Mouse (Mus musculus): Measurements from ENCODE around the gene Otulin.

Gene Otulin

DNA sequence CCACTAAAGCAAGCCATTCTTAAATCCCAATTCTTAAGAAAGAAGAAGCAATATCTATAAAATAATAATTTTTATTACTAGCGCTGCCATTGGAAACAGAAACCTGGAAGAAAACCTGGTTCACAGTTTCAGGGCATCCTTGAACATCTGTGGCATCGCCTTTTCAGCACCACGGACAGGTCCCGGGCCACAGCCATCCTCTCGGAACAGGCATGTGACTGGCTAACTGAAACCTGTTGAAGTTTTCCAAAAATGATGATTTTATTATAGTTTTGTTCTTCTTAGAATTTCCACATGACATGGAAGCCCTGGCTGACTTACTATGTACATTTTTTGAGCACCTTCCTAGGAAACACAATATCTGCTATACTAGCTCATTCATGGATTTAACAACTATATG lies 24.5 kb upstream of the Otulin start:
- no peaks in the 10 kb centered on the region for H3K36me3 ChIP-seq (ENCODE audit: insufficient read depth, low read length)
- no peaks in the 10 kb centered on the region for H3K9me3 ChIP-seq (ENCODE audit: low read length)
- H3K27me3 ChIP-seq (ENCODE audit: insufficient read depth, low read length): peaks cover 27% of the 10 kb centered on the region
- no peak for TF ChIP-seq NANOG (IDR thresholded peaks at IDR 0.05; ENCODE audit: borderline replicate concordance, low read length)
- TF ChIP-seq CTCF (conservative IDR thresholded peaks at IDR 0.05; ENCODE audit: low read length): no peak
- H3K4me1 ChIP-seq (replicated peaks; ENCODE audit: low read depth, low read length): peaks cover 6% of the 10 kb centered on the region; the same call in 1 of the 2 replicates
- no peak overlapping the region for H3K4me3 ChIP-seq (replicated peaks; ENCODE audit: low read length)

DNA sequence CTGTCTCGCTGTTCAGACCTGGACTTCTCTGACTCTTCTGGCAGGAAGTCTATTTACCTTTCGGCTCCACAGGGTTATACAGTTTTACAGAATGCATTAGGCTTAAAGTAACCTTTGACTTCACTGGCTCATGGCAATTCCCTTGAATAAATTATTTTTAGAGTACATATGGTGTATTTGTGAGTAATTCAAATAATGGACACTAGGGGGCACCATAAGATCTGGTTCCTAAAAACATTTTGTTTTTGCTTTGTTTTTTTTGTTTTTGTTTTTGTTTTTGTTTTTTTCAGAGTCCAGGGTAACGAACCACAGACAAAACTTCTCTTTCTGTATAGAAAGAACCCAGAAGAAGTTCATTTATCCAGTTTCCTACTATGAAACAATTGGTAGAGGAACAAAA lies 17.2 kb upstream of the Otulin start:
- peaks cover 12% of the 10 kb centered on the region; the same call in 1 of the 2 replicates for H3K4me1 ChIP-seq (replicated peaks; ENCODE audit: low read depth, low read length)
- H3K27me3 ChIP-seq (ENCODE audit: insufficient read depth, low read length): peaks cover 4% of the 10 kb centered on the region; the same call in 1 of the 2 replicates
- H3K36me3 ChIP-seq (ENCODE audit: insufficient read depth, low read length): no peaks in the 10 kb centered on the region
- H3K9me3 ChIP-seq (ENCODE audit: low read length): no peaks in the 10 kb centered on the region
- TF ChIP-seq POU5F1 (IDR thresholded peaks at IDR 0.05; ENCODE audit: borderline replicate concordance, low read length) (no peak), CTCF (conservative IDR thresholded peaks at IDR 0.05; ENCODE audit: low read length) (peak; percentile 71)
- no peak overlapping the region for H3K4me3 ChIP-seq (replicated peaks; ENCODE audit: low read length)

DNA sequence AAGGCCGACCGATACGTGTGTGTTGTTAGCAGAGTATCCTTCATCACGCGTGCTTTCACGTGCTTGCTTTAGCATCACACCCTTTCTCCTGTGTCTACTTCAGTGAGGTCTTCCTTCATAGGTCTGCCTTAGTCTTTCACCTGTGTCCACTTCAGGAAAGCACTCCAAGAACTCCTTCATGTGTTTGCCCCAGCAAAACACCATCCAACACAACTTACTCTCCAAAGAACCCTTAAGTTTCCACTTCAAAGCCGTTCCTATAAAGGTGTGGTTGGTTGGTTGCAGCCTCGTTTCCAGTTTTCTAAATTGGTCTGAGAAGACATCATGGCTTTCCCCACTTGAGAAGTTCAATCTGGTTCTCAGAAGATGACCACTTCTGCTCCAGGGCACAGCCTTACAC lies 16.2 kb upstream of the Otulin start:
- peaks cover 4% of the 10 kb centered on the region; the same call in 1 of the 2 replicates for H3K27me3 ChIP-seq (ENCODE audit: insufficient read depth, low read length)
- peaks cover 12% of the 10 kb centered on the region; the same call in 1 of the 2 replicates for H3K4me1 ChIP-seq (replicated peaks; ENCODE audit: low read depth, low read length)
- TF ChIP-seq CTCF (conservative IDR thresholded peaks at IDR 0.05; ENCODE audit: low read length) (no peak), NANOG (IDR thresholded peaks at IDR 0.05; ENCODE audit: borderline replicate concordance, low read length) (no peak), POU5F1 (IDR thresholded peaks at IDR 0.05; ENCODE audit: borderline replicate concordance, low read length) (no peak)
- no peak overlapping the region for H3K4me3 ChIP-seq (replicated peaks; ENCODE audit: low read length)
- no peaks in the 10 kb centered on the region for H3K9me3 ChIP-seq (ENCODE audit: low read length)
- no peaks in the 10 kb centered on the region for H3K36me3 ChIP-seq (ENCODE audit: insufficient read depth, low read length)

DNA sequence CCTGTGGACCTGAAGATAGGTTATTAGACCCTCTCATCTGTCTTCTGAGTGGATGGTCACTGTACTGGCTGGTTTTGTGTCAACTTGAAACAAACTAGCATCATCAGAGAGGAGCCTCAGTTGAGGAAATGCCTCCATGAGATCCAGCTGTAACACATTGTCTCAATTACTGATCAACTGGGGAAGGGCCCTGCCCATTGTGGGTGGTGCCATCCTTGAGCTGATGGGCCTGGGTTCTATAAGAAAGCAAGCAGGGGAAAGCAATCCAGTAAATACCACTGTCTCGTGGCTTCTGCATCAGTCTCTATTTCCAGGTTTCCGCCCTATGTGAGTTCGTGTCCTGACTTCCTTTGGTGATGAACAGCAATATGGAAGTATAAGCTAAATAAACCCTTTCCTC lies 14.8 kb upstream of the Otulin start:
- peaks cover 19% of the 10 kb centered on the region for H3K4me1 ChIP-seq (replicated peaks; ENCODE audit: low read depth, low read length)
- H3K36me3 ChIP-seq (ENCODE audit: insufficient read depth, low read length): no peaks in the 10 kb centered on the region
- H3K27me3 ChIP-seq (ENCODE audit: insufficient read depth, low read length): peaks cover 4% of the 10 kb centered on the region; the same call in 1 of the 2 replicates
- TF ChIP-seq POU5F1 (IDR thresholded peaks at IDR 0.05; ENCODE audit: borderline replicate concordance, low read length) (no peak), NANOG (IDR thresholded peaks at IDR 0.05; ENCODE audit: borderline replicate concordance, low read length) (no peak), CTCF (conservative IDR thresholded peaks at IDR 0.05; ENCODE audit: low read length) (no peak)
- H3K4me3 ChIP-seq (replicated peaks; ENCODE audit: low read length): no peak overlapping the region
- H3K9me3 ChIP-seq (ENCODE audit: low read length): no peaks in the 10 kb centered on the region

DNA sequence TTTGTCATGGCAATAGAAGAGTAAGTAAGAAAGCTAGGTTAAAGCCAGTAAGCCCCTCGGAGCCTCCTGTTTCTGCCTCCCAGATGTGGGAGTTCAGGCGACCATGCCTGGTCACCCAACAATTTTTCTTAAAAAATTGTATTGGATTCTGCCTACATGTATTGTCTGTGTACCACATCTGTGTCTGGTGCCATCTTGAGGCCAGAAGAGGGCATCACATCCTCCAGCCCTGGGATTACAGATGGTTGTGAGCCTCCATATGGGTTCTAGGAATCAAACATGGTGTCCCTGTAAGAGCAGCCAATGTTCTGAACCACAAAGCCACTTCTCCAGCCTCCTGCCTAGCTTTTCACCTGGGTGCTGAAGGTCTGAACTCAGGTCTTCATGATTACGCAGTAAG lies 12.4 kb upstream of the Otulin start:
- Histone ChIP-seq H3K36me3 (ENCODE audit: insufficient read depth, low read length) (no peaks in the 10 kb centered on the region), H3K9me3 (ENCODE audit: low read length) (no peaks in the 10 kb centered on the region), H3K4me3 (replicated peaks; ENCODE audit: low read length) (no peak overlapping the region), H3K4me1 (replicated peaks; ENCODE audit: low read depth, low read length) (peaks cover 19% of the 10 kb centered on the region), H3K27me3 (ENCODE audit: insufficient read depth, low read length) (peaks cover 4% of the 10 kb centered on the region; the same call in 1 of the 2 replicates)
- TF ChIP-seq POU5F1 (IDR thresholded peaks at IDR 0.05; ENCODE audit: borderline replicate concordance, low read length): no peak
- peak; percentile 59 for TF ChIP-seq CTCF (conservative IDR thresholded peaks at IDR 0.05; ENCODE audit: low read length)

DNA sequence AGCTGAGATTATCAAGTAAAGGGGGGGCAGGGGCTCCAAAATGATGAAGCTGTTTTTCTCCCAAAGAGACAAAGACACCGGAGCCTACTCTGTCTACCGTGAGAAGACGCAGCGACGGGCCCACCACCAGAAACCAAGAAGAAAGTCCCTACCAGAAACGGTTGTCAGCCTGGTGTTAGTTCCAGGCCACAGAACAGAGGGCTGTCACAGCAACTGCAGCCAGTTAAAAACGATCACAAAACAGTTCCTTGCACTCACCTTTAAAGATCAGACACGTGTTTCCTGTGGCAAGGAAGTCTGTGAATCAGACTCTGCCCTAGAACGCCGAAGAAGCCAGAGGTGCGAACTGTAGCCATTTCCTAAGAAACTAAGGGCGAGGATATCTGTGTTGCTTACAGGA lies 10.7 kb upstream of the Otulin start:
- H3K4me1 ChIP-seq (replicated peaks; ENCODE audit: low read depth, low read length): peaks cover 18% of the 10 kb centered on the region
- H3K36me3 ChIP-seq (ENCODE audit: insufficient read depth, low read length): no peaks in the 10 kb centered on the region
- TF ChIP-seq NANOG (IDR thresholded peaks at IDR 0.05; ENCODE audit: borderline replicate concordance, low read length) (no peak), CTCF (conservative IDR thresholded peaks at IDR 0.05; ENCODE audit: low read length) (no peak), POU5F1 (IDR thresholded peaks at IDR 0.05; ENCODE audit: borderline replicate concordance, low read length) (no peak)
- H3K4me3 ChIP-seq (replicated peaks; ENCODE audit: low read length): no peak overlapping the region
- H3K9me3 ChIP-seq (ENCODE audit: low read length): no peaks in the 10 kb centered on the region
- H3K27me3 ChIP-seq (ENCODE audit: insufficient read depth, low read length): peaks cover 4% of the 10 kb centered on the region; the same call in 1 of the 2 replicates

DNA sequence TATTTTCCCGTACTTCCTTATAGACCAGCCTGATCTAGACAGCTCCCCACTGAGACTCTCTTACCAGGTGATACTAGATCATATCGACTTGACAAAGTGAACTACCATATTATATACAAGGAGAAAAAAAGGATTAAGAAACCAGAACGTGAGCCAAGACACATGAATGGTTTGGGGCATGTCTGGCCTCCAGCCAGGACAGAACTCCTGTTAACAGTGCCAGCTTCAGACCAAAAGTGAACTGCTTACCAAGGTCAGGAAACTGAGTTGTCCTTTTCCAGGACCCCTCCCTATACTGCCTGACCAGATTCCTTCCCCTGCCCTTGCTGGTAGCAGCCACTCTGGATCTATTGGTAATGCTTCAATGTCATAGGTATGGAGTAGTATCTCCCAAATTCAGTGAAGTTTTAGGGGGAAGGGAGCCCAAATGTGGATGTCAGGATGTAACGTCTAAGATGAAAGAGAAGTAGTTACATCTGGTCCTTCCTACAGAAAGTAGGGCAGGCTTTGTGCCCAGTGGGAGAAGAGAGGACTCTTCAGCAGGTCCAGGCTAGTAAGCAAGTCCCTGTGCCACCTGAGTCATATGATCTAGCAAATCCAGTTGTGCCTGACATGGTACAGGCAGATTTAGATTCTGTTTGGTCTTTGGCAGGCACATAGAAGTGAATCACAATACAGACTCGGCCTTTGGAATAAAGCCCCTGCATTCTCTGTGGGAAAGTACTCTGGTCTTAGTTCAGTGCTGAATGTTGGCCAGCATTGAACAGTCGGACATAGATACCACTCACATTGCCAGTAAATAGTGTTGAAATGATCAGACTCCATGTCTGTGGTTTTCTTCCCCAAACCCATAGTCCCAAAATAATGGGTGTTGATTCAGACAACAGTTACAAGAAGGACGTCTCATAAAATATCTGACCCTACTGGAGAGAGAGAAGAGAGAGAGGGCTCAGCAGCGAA lies 3.7 kb upstream of the Otulin start:
- TF ChIP-seq NANOG (IDR thresholded peaks at IDR 0.05; ENCODE audit: borderline replicate concordance, low read length): no peak
- no peak for TF ChIP-seq CTCF (conservative IDR thresholded peaks at IDR 0.05; ENCODE audit: low read length)
- TF ChIP-seq POU5F1 (IDR thresholded peaks at IDR 0.05; ENCODE audit: borderline replicate concordance, low read length): no peak
- Histone ChIP-seq H3K4me3 (replicated peaks; ENCODE audit: low read length) (no peak overlapping the region), H3K4me1 (replicated peaks; ENCODE audit: low read depth, low read length) (peaks cover 44% of the 10 kb centered on the region), H3K9me3 (ENCODE audit: low read length) (no peaks in the 10 kb centered on the region), H3K27me3 (ENCODE audit: insufficient read depth, low read length) (no peaks in the 10 kb centered on the region), H3K36me3 (ENCODE audit: insufficient read depth, low read length) (no peaks in the 10 kb centered on the region)

DNA sequence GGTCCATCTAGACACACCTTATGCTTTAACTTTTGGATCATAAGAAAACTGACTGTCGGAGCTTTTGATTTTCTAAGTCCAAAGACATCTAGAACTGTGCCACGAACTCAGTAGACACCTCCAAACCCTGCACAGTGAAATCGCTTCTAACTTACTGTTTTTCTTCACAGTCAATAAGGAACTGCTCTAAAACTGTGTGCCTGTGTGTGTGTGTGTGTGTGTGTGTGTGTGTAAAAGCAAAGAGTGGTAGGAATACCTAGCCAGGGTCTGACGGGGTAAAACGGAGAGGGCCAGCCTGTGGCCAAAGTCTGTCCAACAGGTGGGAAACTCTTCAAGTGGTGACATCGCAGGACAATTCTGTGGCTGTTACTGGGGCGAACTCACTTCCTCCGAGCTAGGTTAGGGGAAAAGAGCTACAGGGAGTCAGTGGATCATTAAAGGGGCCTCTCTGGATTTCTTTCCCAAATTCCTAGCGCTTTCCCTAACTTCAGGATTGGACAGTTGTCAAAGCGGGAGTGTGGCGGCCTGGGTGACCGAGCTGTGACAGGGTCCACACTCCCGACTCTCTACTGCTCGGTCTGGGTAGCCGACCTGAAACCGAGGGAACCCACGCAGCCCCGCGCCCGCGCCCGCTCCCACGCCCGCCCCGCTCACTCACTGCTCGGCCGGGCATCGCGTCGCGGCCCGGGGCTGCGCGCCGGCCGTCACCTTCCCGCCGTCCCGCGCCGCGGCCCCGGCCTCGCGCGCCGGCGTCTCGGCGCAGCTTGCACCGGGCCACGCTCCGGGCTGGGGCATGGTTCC lies 493 bp downstream of the Otulin start:
- no peak for TF ChIP-seq POU5F1 (IDR thresholded peaks at IDR 0.05; ENCODE audit: borderline replicate concordance, low read length)
- TF ChIP-seq NANOG (IDR thresholded peaks at IDR 0.05; ENCODE audit: borderline replicate concordance, low read length): no peak
- no peak for TF ChIP-seq CTCF (conservative IDR thresholded peaks at IDR 0.05; ENCODE audit: low read length)
- Histone ChIP-seq H3K36me3 (ENCODE audit: insufficient read depth, low read length) (peaks cover 31% of the 10 kb centered on the region), H3K4me3 (replicated peaks; ENCODE audit: low read length) (peak overlapping the region; percentile 87), H3K4me1 (replicated peaks; ENCODE audit: low read depth, low read length) (peaks cover 83% of the 10 kb centered on the region), H3K27me3 (ENCODE audit: insufficient read depth, low read length) (no peaks in the 10 kb centered on the region), H3K9me3 (ENCODE audit: low read length) (no peaks in the 10 kb centered on the region)

Measured in E14TG2a.4 (cell line).